Mouse (Mus musculus) urinary bladder, adult 2 months (tissue): ENCODE measurements around the gene Lhx2. TPM values are rescaled to one million over a fixed set of nuclear protein-coding genes. Genes with fewer than 3 reads are reported as not detected.

Experiments
- DNase-seq: peaks from one replicate; pipeline ENCODE4 v3.0.0; 2022; ENCODE audit warnings: low spot score
- polyA plus RNA-seq: library from polyadenylated mRNA; depleted of rRNA; stranded (reverse); fragments of >200 nt; gene quantifications from 2 replicates; pipeline ENCODE4 v1.2.3, GENCODE M21; 2012; rRNA removed

Lhx2 gene
- 0.12 TPM in 1 of 2 replicates, not detected in the other for polyA plus RNA-seq

DNA sequence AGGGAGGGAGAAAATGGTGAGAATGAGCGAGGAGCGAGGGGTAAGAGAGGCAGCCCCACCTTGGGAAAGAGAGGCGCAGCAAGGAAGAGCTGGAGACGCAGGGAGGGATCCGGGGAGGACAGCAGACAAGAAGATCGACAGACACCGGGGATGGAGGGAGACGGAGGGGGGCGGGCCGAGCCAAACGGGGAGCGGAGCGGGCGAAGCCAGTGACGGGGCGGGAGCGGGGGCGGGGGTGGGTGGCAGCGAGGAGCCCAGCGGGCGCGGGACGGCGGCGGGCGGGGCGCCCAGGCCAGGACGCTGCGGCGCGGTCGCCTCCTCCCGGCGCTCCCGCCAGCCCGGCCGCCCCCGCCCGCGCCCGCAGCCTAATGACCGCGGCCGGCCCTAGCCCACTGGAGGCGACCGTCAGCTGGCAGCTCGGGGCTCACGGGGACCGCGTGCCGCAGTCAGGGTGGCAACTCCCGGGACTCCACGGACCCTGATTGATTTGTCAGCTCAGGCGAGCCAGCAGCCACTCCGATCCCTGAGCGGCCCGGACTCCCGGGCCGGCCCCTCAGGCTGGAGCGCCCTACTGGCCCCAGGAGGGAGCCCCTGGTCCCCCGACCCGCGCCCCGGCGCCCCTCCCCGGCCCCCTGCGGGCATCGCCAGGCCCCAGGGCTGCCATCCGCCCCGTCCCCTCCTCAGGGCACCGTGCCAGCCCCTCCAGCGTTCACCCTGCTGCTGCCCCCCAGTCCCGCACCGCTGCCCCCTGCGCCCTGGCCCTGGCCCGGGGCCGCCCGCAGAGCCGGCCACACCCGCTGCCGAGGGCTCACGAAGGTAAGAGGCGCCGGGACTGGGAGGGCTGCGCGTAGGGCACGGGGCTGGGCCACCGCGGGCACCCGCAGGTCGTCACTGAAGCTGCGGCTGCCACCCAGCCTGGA is at the start of gene Lhx2:
Lhx2 (plus strand) TSS at position 292 of the 920 bp plus-strand sequence.
- DNase-seq, result no peak

DNA sequence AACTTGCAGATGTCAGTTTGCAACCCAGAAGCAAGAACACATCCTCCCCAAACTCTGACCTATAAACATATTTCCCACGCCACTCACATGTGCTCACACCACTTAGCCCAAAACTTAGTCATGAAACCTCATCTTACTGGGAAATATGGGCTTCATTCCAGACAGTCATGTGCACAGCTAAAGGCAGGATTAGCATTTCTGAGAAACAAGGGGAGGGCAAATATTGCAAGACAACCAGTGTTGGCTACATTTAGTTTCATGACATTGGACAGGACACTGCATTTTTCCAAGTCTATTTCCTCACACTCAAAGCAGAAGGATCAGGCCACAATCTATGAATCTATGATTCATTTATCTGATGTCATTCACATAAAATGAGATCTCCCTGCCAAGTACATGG is 47.6 kb upstream of the Lhx2 start:
- DNase-seq, result no peak

DNA sequence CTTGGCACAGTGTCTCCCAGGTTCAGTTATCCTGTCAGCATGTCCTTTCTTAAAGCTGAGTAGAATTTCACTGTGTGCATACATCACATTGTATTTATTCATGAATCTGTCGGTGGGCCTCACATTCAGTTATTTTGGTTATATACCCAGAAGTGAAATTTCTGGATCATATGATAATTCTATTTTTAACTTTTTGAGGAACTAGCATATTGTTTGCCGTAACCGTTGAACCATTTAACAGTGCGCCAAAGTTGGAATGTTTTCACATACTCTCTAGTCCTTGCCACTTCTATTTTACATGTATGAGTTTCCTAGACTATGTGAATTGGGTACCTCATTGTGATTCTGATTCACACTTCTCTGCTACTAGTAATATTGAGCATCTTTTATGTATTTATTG is 43.1 kb upstream of the Lhx2 start:
- DNase-seq, result no peak

DNA sequence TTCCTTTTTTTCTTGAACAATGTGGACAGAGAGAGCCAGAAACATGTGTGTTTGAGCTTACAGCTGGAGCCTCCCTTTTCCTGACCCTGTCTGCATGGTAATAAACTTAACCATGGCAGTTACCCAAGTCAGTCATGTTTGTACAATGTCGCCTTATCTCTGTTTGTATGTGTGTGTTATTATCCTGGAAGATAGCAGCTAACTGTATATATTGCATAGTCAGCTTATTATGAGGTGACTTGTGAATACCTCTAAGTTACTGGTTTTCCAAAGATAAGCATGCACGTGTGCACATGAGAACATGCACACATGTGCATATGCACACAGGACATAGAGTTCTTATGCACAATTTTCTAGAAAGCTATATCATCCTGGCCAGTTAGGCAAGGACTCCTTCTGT is 38.1 kb upstream of the Lhx2 start:
- DNase-seq, result no peak

DNA sequence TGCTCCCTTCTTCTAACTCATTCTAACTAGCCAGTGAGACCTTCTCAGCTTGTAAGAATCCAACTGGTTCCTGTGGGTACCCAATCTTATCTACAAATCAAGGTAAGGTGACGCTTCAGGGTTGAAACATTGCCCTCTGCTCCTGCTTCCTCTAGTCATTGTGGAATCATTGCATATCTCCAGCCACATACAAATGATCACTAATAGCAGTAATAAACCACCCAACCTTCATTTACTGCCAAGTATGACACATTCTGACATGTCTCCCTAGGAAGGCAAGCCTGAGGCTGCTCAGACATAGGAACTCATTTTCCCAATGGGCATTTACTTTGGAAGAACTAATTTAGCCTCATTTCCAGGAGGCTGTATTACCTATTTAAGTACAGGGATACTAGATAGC is 33.9 kb upstream of the Lhx2 start:
- DNase-seq, result no peak

DNA sequence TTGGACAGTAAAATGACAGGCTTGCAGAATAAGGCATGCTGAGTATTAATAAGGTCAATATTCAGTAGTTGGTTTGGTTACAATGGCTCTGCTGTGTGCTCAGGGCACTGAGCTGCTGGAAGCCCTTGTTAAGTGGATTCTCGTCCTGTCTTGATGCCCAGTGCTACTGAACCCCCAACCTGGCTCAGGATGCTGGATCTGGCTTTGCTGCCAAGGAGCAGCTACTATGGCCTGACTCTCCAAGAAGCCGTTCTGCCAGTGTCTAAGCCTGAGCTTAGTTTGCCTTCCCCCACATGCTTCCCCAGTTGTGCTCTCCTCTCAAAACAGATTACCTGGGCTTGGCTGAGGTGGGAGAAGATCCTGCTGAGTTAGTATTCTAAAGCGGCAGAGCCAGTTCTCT is 26.2 kb upstream of the Lhx2 start:
- DNase-seq, result no peak

DNA sequence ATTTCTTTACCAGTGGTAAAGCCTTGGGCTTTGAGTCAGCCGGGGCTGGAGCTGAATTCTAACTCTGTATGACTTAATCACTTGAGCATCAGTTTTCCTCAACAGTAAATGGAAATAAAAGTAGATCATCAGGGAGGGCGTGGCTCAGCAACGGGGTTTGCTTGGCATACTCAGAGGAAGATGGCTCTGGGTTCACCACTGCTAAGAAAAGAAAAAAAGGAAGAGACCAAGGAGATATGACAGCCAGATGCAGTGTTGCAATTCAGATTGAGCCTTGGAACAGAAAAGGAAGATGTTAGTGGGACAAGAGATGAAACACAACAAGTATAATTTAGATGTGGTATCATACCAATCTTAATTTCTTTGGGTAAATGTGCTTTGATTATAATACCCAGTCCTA is 25.7 kb upstream of the Lhx2 start:
- DNase-seq, result no peak

DNA sequence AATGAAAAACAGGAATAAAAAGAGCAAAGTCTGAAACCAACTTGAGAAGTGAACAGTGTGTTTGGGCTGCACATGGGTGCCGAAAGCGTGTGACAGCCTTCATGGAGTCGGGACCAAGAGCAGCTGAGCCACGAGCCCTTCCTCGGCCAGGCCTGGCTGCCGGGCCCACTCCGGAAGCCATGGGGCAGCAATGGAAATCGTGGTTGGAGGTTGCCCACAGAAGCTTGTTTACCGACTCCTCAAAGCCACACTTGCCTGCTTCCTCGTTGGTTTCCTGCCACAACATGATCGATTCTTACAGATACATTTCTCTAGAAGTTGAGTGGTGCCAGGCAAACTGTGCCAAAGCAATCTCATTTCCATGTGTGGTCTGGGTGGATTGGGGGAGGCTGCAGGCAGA is 20.0 kb upstream of the Lhx2 start:
- DNase-seq, result no peak

DNA sequence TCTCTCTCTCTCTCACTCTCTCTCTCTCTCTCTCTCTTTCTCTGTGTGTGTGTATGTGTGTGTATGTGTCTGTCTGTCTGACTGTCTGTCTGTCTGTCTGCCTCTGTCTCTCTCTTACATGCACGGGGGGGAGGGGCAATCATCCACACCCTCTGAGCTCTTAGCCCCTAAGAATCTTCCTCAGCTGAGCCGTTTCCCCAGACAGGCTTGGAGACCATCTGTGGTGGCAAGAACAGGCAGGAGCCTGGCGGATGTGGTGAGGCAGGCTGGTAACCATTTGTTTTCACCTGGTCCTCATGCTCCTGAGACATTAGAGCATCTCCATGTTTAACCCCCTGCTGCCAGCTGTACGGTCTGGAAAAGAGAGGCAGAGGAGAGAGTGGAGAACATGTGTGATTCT is 18.2 kb upstream of the Lhx2 start:
- no peak for DNase-seq

DNA sequence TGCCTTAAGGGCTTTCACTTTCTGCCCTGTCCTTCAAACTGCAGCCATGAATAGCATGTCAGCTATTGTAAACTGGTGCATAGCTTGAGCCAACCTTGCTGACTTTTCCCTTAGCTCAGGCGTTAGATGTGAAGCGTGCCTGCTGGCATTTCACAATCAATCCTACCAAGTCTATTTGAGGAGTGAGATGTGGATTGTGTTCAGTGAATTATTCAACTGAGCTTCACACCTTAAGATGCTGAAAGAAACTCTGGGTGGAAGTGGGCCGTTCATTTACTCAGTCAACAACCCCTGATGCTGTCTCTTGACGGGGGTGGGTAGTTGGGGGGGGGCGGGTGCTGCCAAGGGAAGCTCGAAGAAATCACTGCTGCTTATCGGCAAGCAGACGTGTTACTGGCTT is 15.7 kb upstream of the Lhx2 start:
- no peak for DNase-seq

DNA sequence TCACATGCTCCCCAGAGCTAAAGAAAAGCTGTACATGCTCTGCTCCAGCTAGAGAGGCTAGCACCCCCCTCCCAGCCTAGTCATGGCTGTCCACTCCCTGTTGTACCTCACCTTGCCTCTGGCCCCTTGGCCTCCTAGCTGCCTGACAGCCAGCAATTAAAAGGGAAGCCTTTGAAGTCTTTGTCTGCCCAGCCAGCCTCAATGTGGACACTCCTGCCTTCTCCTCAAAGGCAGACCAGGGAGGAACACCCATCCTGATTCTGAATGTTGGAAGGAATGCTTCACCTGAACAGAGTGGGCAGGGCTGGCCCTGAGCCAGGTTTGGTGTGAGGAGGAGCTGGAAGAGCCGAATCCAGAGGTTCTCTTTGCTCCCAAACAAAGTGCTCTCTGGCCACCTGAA is 12.4 kb upstream of the Lhx2 start:
- no peak for DNase-seq

DNA sequence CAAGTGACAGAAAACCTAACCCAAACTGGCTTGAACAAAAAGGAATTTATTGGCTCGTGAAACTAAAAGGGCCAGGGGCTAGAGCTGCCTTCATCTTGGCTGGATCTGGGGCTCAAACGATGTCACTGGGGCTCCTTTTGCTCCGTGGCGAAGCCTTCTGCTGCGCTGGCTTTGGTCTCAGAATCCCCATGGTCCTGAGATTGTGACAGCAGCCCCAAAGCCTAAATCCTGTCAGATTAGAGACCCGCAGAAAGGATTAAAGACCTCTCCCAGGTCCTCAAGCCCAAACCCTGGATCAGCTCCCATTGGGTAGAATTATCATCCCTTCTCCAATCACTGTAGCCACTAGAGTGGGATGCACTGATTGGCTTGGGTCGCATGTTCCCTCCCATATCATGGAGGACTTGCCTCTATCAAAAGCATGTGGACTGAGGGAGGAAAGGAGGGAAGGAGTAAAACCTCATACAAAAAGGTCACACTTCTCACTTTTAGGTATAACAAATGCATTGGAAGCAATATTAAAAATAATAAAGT is 5.4 kb upstream of the Lhx2 start:
- DNase-seq, result no peak

DNA sequence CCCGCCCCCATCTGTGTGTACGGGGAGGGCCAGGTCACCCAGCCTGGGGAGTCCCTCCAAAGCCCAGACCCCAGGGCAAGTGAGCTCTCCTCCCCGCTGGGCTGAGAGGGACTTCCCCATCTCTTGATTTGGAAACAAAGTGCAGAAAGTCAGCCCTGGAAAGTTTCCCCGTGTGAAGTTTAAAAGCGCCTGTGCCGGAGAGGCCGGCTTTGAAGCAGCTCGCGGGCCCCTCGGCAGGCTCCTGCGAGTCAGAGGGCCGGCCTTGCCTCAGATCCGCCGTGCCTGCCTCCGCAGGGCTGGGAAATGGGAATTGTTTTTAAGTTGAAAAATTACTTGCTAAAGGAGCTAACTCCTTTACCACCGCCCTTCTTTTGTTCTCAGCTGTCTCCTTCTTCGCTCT is 2.5 kb upstream of the Lhx2 start:
- no peak for DNase-seq

DNA sequence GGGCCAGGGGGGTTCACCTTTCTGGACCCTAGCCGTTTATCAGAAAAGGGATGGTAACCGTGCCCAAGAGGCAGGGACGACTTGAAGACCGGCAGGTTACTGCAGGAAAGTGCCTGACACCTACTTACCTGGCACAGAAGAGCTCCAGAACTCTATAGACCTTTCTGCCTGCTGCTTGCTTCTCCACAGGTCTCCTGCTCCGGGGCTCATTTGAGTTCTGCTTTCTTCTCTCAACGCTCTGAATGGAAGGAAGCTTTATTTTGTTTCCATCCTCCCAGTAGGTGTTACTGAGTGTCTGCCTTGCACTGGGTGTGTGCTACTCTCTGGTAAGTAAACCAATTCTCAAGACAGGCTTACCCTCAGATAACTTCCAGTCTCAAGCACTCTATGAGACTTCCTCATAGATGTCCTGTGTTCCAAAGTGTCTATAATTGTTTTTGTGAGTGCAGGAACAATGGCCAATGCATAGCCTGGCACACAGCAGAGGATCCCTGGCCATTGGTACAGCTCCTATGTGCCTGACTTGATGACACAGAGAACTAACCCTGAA is 1.9 kb upstream of the Lhx2 start:
- DNase-seq, result no peak

DNA sequence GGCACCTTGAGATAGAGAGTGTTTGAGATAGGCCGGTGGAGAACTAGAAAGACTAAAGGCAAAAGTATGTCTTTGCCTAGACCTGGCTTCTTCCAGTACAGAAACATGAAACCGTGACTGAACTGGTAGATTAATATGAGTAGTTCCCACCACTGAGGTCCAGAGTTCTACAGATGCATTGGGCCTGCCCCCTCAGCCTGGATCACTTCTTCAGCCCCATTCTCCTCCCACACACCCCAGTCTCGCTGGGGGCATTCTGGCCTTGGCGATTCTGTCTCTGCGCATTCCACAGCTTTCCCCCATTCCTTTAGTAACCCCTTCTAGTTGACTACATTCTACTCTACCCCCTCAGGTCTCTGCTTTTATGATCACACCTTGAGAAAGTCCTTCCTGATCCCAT is 1.4 kb upstream of the Lhx2 start:
- DNase-seq, result no peak

DNA sequence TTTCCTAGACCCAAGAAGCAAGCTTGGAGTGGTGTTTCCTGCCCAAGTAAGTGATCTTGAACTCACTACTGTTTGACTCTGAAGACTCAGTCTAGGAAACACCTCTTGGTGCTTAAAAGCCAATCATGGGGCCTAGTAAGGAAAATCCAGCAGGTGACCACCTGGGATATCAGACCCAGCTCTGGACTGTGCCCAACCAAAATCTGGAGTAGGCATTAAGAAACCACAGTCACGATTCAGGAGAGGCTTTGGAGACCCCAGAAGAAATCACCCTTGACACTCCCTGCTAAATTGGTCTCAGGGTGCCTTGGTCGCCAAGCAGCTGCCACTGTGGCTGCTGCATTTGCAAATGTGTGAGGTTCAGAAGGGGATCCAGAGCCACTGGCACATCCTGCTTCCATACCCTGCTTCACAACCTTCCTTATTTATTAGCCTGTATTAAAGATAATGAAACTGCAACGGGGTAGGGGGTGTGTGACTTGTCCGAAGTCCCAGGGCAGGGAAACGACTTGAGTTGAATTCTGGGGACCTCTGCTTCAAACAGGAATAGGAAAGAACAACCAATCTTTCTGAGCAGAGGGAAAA is 641 bp upstream of the Lhx2 start:
- DNase-seq, result no peak

DNA sequence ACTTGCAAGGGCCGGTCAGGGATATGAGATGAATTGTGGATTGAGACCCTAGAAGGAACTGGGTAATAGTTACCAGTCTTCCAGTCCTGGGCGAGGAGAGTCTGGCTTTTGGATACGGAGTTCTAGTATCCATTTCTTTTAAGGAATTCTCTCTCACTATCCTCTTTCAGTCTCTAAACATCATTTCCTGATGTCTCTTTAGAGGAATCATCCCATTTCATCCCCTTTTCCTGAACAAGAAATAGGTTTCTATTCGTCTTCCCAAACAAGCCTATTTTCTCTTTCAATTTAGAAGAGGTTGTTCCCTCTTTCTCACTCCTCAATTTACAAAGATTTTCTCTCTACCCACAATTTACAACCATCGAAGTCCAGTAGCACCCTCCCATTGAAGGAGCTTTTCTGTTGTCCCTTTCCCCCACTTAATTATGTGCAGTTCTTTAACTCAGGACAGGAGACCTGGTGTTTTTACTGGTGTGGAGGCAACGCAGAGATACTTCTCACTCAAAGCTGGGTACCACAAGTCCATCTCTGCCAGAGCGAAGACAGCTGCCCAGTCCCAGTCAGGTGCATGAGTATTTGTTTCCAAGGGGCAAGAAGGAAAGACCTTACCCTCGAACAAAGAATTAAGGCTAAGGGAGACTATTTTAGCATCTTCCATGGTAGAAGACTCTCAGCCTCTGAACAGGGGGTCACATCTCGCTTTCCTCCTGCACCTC is 987 bp downstream of the Lhx2 start:
- no peak for DNase-seq

DNA sequence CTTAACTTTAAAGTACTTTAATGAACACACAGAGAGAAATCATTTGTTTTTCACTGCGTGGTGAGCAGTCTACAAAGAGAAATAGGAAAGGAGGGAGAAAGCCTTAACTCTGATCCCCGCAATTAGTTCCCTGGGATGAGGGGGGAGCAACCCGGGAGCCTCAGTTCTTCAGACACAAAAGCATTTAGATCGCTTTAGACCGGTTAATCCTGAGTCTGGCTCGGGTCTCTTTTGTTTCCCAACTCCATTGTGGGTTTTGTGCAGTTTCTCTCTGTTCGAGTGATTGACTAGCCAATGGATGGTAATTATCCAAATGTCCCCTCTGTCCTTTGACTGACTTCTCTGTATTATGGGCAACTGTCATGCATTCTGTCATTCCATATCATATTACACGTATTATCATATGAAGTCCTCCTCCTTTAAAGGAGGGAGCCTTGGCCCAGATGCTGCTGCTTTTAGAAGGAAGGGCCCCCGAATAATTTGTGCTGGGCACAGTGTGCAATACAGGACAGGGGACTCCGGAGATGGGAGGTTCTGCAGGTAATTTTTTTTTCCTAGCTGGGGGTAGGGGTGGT is 1.6 kb downstream of the Lhx2 start:
- DNase-seq, result no peak

DNA sequence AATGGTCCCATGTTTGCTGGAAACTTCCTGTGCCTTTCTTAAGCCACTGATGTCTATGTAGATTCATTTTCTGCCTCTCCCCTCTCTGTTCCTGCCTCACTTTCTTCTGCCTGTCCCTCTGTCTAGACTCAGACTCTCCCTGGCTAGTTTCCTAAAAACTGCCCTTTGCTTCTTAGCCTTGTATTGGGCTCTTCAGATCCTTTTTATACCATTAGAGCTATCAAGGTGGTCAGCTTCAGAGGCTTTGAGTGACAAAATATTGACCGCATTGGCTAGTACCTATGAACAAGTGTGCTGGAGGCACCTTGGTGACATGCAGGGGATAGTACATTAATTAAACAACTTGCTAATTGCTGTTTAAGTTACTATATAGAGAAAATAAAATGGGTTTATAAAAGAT is 4.5 kb downstream of the Lhx2 start:
- no peak for DNase-seq

DNA sequence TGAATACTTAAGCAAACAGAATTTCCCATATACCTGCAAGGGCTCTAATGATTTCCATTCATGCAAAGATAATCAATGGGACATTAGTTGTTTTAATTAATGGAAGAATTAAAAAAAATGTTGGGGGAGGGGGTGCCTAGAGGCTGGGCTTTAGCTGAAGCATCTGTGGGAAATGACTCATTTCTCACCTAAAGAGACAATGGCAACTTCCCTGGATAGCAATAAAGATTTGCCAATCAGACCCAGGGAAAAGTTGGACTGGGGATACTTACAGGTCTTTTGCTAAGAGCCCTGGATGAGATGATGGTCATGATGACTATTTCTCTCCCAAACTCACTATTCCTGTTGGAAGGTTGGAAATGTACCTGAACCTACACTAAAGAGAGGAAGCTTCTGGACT is 5.6 kb downstream of the Lhx2 start:
- no peak for DNase-seq

DNA sequence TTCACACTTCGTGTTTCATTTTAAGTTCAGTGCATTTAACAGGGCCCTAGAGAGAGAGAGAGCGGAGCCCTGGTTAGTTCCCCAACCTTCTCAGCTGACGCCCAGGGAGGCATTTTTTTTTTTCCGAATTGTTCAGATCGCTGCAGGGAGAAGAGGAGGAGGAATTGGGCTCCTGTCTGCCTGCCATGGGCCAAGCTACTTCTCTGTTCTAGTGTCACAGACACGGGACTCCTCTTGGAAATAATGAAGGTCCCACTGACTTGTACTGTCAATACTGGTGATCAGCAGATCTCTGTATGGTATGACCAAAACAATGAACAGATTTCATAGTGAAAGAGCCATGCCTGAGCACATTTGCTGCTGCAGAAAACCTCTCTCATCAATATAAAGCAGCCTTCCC is 7.3 kb downstream of the Lhx2 start:
- no peak for DNase-seq
